ENCODE assay signal across 22 mouse cellular contexts in genomic region chr19:26531390-26531789, GRCm38 (mm10).
"Had no signal": no experiment of that assay in that cellular context is flagged by ENCODE, and none has a peak within 500 bp of the region (broad histone marks: within the 10 kb centered on the region; RNA-seq: fewer than 3 reads in every experiment).

No protein-coding gene starts in this region.

- DNase-seq: heart, postnatal 10 days; heart, postnatal 14 days; heart, postnatal 36 days; heart, postnatal 4 days; kidney, adult 11 months; kidney, adult 18-20 months; kidney, adult 2 months; kidney, adult 8-10 months; kidney, adult 9 months; kidney, postnatal 10 days; kidney, postnatal 14 days; kidney, postnatal 25 days; kidney, postnatal 36 days; kidney, postnatal 4 days; layer of hippocampus, adult 9-11 months; layer of hippocampus, postnatal 36 days had no signal

- ATAC-seq: hindbrain, embryonic 16.5 days; hindbrain, postnatal 0 days; inflammation-experienced regulatory T-cells, adult 6 months; intestine, embryonic 15.5 days; intestine, embryonic 16.5 days; intestine, postnatal 0 days had no signal
